Mouse (Mus musculus) T-helper 1 cell (primary cell): ENCODE measurements at regions not wholly inside any gene's neighbourhood (a gene's known extent, or its start where the extent isn't known, plus 50 kb on each side); places are given as distances from the start of the nearest gene placed in this dataset.

Source experiments
- in situ Hi-C: fragments of 300-600 bp; cut with MboI, MseI; formaldehyde crosslinking; loops from one replicate; pipeline ENCODE4 v1.15.1; 2025; ENCODE audit warnings: high pct_unique_total_duplicates

- in situ Hi-C loops, result no loop called here
These were observed 254.0 kb downstream of the Tle4 start for GRCm38 (mm10) chr19:14343890-14344289.

GRCm38 (mm10) chr19:14344467-14344866, 253.4 kb downstream of the Tle4 start:
- in situ Hi-C loops, result no loop called here

- in situ Hi-C loops, result no loop called here
These were observed 250.8 kb downstream of the Tle4 start for GRCm38 (mm10) chr19:14347026-14347425.

- in situ Hi-C loops, result no loop called here
These were observed 250.4 kb downstream of the Tle4 start for GRCm38 (mm10) chr19:14347429-14347828.

GRCm38 (mm10) chr19:14349753-14350152, 248.1 kb downstream of the Tle4 start:
- in situ Hi-C loops, result no loop called here

- in situ Hi-C loops, result no loop called here
These were observed 246.0 kb downstream of the Tle4 start for GRCm38 (mm10) chr19:14351728-14352340.

DNA sequence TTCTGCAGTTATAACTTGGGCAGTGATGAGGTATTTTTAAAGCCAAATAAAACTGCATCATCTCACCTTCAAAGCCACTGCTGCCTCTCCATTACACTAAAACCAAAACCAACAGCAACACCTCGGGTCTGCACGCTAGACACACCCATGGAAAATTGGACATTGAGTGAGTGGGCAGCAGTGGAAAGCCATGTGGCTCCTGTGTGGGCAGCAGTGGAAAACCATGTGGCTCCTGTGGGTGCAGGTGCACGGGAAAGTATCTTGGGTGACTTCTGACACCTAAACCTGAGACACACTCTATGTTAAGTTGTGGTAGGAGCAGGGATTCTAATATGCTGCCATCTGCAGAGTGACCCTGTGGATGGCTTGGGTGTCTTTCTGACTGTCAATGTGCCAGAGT, 245.3 kb downstream of the Tle4 start:
- in situ Hi-C loops, result no loop called here

DNA sequence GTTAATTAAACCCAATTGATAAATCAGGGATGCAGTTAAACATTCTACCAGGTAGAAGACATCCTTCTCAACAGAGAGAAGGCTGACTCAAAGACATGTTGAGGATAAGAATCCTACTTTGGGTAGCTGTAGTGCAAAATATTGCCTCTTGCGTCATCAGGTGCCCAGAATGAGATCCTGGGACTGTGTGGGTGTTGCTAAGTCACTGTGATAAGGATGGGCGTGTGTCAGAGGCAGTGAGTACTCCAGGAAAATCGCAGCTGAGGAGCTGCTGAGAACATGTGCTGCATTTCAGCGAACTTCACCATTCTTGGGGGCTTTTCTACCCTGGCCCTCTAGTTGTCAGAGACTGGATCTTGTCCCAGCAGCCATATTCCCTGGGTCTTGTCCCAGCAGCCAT, 244.7 kb downstream of the Tle4 start:
- in situ Hi-C loops, result no loop called here

GRCm38 (mm10) chr19:14355128-14355527, 242.7 kb downstream of the Tle4 start:
- in situ Hi-C loops, result no loop called here

DNA sequence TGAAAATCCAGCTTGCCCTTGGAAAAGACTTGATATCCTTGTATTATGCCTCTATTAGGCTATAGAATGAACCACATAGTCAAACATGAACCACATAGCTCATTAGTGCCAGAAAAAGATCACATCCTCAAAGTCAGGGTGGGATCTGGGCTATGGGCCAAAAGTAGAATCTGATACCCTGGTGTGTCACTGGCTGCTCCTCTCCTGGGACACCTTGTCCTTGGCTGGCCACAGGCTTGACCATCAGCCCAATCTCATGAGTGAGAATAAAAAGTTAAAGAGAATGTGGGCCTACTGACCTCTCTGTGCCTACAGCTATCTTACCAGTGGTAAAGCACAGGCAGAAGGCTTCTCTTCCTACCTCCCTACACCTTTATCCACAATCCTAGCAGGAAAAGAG, 241.9 kb downstream of the Tle4 start:
- in situ Hi-C loops, result no loop called here

GRCm38 (mm10) chr19:14360611-14361010, 237.2 kb downstream of the Tle4 start:
- in situ Hi-C loops, result no loop called here

- in situ Hi-C loops, result no loop called here
These were observed 228.7 kb downstream of the Tle4 start for GRCm38 (mm10) chr19:14369098-14369604.

- in situ Hi-C loops, result no loop called here
These were observed 226.5 kb downstream of the Tle4 start for GRCm38 (mm10) chr19:14371360-14371759.

DNA sequence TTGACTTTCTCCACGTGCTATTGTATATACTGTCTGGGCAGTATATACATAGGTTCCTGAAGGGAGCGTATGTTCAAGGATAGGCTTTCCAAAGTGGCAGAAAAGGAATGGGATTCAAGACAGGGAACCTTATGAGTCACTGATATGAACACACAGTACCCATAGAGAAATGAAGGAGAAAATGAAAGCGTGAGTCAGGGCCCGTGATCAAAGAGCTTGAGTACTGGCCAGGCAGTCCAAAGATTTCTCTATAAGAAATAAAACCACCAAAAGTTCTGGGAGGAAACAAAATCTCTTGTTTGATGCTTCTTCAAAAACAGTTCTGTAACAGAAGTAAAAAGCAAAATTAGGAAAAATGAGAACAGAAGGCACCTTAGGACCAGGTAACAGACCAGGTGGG, 223.9 kb downstream of the Tle4 start:
- in situ Hi-C loops, result no loop called here

GRCm38 (mm10) chr19:14380898-14381297, 217.0 kb downstream of the Tle4 start:
- in situ Hi-C loops, result no loop called here

DNA sequence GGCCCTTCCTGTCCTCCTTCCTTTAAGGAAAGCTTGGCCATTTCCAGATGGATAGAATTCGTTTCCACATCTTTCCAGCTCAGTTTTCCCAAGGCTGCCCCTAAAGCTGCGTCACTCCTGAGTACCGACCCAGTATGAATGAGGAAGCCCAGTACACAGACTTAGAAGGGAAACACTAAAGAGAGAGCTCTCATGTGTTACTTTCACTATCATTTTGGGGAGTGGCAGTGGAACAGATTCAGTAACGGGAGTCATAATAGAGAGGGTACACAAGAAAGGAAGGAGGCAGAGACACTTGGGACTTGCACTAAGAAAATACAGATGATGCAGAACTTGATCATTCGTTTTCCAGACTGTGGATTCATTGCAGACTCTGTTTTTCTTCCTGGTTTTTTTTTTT, 210.1 kb downstream of the Tle4 start:
- in situ Hi-C loops, result no loop called here

GRCm38 (mm10) chr19:14388539-14388938, 209.3 kb downstream of the Tle4 start:
- in situ Hi-C loops, result no loop called here

DNA sequence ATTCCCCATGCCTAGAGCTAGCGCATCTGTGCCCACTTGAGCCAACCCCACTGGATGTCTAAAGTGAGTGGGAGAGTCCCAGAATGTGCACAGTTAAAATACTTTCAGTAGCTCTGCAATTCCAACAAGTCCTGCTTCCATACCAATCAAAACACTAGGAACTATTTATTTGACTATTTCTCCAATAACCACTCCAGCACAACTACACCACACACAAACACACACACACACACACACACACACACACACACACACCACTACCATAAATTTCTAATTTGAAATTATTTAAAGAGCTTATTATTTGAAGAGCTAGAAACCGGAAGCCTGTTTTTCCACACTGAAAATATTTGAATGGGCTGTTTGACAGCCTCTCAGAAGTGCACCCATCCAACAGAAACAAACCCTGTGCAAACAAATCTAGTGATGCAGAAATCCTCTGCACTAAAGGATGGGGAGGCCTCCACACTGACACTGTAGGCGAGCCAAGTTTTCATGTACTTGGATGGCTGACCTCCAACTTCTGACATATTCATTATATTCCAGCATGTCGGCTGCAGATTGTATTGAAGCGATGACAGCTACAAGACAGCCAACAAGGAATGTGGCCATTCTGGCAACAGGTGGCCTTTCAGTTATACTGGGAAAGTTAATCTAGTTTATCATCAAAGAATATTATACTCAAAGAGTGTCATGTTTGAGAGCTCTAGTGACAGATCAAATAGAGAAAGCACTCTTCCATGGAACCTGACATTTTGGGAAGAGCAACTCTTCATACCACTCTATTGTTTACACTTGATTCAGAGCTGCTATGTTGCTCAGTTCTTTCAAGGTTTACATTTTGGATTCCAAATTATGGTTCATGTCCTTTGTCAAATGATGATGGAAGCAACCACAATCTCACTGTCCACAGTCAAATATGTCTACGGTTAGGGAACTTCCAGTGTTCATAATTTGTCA, 207.7 kb downstream of the Tle4 start:
- in situ Hi-C loops, result no loop called here

GRCm38 (mm10) chr19:14390914-14391313, 206.9 kb downstream of the Tle4 start:
- in situ Hi-C loops, result no loop called here
